Comparison of ENCODE assay signal across 13 mouse cellular contexts in the genomic region with DNA sequence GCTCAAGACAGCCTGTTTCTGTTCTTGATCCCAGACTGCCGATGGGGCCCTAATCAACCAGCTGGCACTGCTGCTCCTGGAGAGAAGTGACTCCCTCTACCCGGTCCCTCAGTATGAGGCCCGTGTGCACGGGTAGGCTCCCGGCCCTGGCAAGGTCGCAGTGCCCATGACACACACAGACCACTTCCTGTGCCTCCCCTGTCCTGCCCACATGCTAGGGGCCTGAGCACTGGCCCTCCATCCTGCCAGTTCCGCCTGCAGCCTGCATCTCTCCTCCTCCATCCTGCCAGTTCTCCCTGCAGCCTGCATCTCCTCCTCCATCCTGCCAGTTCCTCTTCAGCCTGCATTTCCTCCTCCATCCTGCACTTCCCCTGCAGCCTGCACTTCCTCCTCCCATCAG. TPM values are rescaled to one million over a fixed set of nuclear protein-coding genes. Genes with fewer than 3 reads are reported as not detected.
"Had no signal": no experiment of that assay in that cellular context is flagged by ENCODE, and none has a peak within 500 bp of the region (broad histone marks: within the 10 kb centered on the region; RNA-seq: fewer than 3 reads in every experiment).

No protein-coding gene starts in this region.

- H3K27ac ChIP-seq: kidney, embryonic 15.5 days; liver, embryonic 13.5 days; midbrain, embryonic 15.5 days; neural tube, embryonic 12.5 days had no signal

- DNase-seq: kidney, adult 18-20 months; kidney, postnatal 14 days; liver; liver, embryonic 13.5 days; liver, postnatal 0 days; thymus, adult 18-20 months; thymus, postnatal 25 days had no signal

- H3K4me3 ChIP-seq: kidney, embryonic 15.5 days; liver, embryonic 13.5 days; midbrain, embryonic 15.5 days; neural tube, embryonic 12.5 days had no signal

- H3K4me2 ChIP-seq: kidney, embryonic 15.5 days; liver, embryonic 13.5 days; midbrain, embryonic 11.5 days; midbrain, embryonic 15.5 days; neural tube, embryonic 12.5 days had no signal

- H3K9me3 ChIP-seq: kidney, embryonic 15.5 days; liver, embryonic 13.5 days; midbrain, embryonic 15.5 days; neural tube, embryonic 12.5 days had no signal

- ATAC-seq: liver, postnatal 0 days; midbrain, embryonic 15.5 days had no signal

- H3K27me3 ChIP-seq: kidney, embryonic 15.5 days; liver, embryonic 13.5 days; midbrain, embryonic 15.5 days; neural tube, embryonic 12.5 days had no signal

- H3K9ac ChIP-seq: kidney, embryonic 15.5 days; liver, embryonic 13.5 days; liver, postnatal 0 days; midbrain, embryonic 15.5 days; neural tube, embryonic 12.5 days had no signal

RNA-seq across cellular contexts. Expression of a gene that starts 54.2 kb away (rescaled TPM):
- total RNA-seq: monocyte, adult 5-6 weeks; neutrophil, adult 5-6 weeks had no signal
- polyA plus RNA-seq: liver, embryonic 13.5 days; liver, postnatal 0 days had no signal
